Mouse (Mus musculus) spleen, postnatal 10 days (tissue): ENCODE measurements around the gene Stim1.
A peak's percentile ranks its signal among the peaks of the same experiment; 100 is the strongest.

Experiments used
- DNase-seq, 2 experiments: peaks; one replicate each; pipeline ENCODE4 v3.0.0; 2021 to 2022; ENCODE audit warnings: low spot score in 2 of 2

The Stim1 gene

GRCm38 (mm10) chr7:102267601-102268394 lies at the start of gene Stim1:
Gene Stim1 (plus strand): TSS chr7:102267806.
- peak; percentile 78 to 85 for DNase-seq

DNA sequence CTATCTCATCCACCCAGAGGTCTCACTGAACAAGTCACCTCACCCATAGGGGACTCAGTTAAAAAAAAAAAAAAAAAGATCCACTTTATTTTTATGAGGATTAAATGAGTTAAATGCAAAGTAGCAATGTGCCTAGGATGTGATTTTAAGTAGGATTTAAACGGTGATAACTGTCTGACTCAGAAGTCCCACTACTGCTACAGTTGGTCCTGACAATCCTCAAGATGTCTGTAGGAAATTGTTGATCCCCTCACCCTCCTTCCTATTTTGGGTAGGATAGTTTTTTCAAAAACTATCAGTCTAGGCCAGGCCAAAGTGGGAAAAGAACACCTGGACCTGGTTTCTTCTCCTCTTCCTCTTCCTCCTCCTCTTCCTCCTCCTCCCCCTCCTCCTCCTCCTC lies 45.7 kb upstream of the Stim1 start:
- DNase-seq, result no peak

DNA sequence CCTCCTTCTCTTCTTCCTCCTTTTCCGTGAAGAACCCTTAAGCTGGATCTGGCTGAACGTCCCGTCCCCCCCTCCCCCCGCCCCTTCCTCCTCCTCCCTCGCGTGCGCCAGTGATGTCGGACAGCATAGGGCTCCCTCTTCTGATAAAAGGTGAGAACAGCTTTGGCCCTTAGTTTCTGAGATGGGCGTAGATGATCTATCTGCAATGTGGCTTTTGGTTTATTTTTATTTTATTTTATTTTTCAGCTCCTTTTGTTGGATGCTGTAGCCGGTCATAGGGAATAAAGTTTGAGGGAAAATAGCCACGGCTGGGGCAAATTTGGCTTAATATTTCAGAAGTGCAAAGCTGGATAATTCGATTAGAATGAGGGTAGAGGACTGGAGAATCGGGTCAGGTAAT lies 45.3 kb upstream of the Stim1 start:
- DNase-seq, result no peak

- DNase-seq, result peak; percentile 56 to 65
These were observed 44.6 kb upstream of the Stim1 start for GRCm38 (mm10) chr7:102222830-102223556.

DNA sequence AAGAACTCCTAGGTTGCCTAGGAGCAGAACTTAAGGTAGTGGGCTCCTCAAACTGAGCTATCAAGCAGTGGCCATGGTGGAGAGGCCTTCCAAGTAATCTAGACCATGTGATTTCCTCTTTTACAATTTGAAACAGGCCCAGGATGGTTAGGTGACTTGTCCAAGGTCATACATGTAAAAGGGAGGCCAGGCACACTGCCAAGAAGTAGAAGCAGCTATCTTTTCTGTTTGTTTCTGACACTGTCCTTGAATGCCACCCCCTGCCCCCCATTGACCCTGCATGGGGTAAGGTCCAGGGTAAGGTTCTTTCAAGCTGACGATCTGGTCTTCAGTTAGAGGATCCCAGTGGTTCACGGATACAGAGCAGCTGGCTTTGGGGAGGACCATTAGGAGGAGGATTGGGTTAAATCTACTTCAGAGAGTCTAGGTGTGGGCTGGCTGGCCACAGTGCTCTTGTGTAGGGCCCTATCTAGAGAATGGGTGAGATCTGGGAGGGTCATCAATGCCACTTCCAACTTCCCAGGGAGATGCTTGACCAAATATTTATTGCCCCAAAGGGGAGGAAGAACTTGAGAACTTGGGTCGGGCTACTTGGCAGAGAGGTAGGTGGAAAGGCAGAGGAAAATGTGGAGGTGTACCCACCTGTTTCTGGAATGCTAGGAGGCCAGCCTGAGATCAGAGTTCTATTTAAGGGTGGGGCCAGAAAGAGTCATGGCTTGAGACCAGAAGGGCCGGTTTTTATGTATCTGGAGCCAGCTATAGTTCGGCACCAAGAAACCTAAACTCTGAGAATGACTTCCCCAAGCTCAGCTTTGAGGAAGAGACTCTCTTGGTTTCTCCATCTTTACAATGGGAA lies 43.5 kb upstream of the Stim1 start:
- no peak for DNase-seq

GRCm38 (mm10) chr7:102226051-102226450 lies 41.6 kb upstream of the Stim1 start:
- DNase-seq, result no peak

DNA sequence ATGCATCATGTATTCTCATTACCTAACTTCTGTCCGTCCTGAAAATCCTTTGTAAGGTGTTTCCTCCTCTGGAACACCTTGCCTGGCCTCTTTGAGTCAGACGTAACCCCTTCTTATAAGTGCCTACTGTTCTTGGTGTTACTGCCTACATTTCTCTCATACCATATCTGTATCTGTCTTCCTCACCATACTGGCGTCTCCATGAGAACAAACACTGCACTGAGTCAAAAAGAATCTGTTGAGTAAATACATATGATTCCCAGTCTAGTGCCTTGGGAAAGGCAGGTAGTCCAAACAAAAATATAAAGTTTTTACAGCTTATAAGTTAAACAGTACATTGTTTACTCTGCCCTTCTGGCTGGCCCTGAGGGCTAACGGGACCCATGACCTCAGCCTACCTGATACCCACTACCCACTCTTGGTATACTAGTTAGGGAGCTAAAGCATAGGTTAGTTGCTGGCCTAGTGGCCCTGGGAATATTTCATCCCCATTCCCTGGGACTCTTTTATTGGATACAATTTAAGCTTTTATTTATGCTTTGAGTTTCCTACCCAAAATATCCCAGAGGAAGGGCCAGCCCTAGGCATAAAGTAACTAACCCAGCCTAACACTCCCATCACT lies 39.4 kb upstream of the Stim1 start:
- DNase-seq, result no peak

GRCm38 (mm10) chr7:102229814-102230213 lies 37.8 kb upstream of the Stim1 start:
- DNase-seq, result no peak

DNA sequence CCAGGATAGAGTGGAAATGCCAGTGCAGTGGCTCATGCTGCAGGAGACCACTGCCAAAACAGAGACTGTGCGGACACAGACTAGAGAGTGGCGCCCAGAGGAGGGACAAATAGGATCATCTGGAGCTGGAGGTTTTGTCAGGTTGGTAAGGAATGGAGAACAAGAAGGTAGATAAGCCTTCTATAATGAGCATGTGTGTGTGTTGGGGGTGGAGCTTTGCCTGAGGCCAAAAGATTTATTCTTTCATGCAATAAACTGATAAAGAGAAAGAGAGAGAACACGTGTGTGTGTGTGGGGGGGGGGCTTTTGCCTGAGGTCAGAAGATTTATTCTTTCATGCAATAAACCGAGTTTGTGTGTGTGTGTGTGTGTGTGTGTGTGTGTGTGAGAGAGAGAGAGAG lies 34.5 kb upstream of the Stim1 start:
- no peak for DNase-seq

GRCm38 (mm10) chr7:102238686-102239286 lies 28.8 kb upstream of the Stim1 start:
- DNase-seq, result no peak

GRCm38 (mm10) chr7:102239591-102239990 lies 28.0 kb upstream of the Stim1 start:
- DNase-seq, result no peak

DNA sequence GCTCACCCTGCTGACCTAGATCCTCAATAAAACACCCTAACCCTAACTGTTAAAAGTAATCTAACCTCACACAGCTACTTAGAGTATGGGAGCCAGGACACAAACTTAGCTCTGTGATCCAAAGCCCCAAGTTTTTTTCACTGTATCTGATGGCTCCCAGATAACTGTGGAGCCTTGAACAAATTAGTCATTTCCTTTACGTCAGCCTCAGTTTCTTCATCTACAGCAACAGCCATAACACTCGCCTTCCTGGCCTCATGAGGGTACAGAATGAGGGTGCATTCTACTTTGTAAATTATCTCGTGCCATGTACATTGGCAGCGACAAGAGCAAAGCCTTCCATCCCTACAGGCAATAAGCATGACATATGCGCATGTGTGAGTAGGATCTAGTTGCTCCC lies 25.2 kb upstream of the Stim1 start:
- no peak for DNase-seq

GRCm38 (mm10) chr7:102242917-102243316 lies 24.7 kb upstream of the Stim1 start:
- DNase-seq, result no peak

DNA sequence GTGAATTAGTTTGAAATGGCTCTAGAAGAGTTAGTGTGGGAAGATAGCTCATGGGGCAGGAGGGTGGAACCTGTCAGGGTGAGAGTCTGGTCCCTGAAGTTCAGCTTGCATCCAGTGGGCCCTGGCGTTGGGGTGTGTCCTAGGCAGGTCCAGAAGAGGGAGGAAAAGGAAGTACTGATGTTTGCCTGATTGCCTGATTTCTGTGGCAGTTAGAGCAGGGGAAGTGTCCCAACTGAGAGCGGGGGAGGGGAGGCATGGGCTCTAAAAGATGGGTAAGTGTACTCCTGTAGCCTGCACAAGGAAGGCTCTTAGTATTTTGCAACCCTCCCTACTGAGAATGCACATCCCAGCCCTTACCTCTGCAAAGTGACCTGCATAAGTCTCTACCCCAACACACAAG lies 23.7 kb upstream of the Stim1 start:
- DNase-seq, result peak in 1 of 2 experiments; percentile 55

GRCm38 (mm10) chr7:102244782-102245535 lies 22.6 kb upstream of the Stim1 start:
- no peak for DNase-seq

DNA sequence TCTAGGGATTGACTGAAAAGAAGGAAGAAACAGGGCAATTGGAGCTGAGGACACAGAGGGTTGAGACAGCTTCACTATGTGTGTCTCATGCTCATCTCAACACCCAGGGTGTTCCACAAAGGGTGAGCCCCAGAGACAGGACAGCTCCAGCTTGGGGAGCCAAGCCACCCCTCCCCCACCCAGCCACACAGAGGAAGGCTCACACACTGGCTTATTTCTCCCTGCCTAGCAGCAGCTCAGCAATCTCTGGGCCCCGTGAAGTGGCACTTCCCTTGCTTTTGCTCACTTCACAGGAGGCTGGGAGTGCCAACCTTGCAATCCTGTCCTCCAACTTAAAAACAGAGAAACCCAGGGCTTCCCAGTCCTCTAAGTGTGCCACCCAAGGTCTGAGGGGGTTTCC lies 21.8 kb upstream of the Stim1 start:
- peak in 1 of 2 experiments; percentile 56 for DNase-seq

GRCm38 (mm10) chr7:102246265-102246664 lies 21.3 kb upstream of the Stim1 start:
- DNase-seq, result no peak

DNA sequence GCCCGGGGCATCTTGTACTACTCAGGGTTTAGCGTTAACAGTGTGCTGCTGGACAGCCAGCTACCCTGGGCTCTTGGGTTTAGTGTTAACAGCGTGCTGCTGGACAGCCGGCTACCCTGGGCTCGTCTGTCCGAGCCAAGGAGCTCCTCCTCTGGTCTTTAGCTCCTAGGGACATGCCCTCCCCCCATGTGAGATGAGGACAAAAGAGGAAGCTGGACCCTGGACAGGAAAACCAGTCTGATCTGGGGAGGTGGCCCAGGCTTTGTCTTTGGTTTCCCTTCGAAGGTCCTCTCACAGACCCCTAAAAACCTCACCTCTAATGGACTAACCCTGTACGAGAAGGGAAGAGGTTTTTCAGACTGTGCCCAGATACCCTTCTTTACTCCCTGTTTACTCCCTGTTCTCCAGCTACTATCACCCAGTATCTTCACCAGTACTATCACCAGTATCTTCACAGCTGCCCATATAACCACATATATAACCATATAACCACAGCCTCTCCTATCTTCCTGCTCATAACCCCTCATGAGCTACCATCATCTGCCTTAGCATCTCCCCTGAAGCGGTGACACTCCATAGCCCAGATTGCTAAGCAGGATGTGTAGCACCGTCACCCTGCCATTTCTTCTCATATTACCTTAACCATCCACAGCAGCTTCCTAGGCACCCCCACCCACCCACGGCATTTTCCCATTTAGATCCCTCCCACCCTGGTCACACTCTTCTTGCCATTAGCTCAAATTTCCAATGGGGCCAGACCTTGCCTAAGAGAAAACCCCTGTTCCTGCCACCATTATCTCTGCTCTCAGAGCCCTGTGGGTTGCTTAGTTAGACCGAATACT lies 20.4 kb upstream of the Stim1 start:
- DNase-seq, result no peak

DNA sequence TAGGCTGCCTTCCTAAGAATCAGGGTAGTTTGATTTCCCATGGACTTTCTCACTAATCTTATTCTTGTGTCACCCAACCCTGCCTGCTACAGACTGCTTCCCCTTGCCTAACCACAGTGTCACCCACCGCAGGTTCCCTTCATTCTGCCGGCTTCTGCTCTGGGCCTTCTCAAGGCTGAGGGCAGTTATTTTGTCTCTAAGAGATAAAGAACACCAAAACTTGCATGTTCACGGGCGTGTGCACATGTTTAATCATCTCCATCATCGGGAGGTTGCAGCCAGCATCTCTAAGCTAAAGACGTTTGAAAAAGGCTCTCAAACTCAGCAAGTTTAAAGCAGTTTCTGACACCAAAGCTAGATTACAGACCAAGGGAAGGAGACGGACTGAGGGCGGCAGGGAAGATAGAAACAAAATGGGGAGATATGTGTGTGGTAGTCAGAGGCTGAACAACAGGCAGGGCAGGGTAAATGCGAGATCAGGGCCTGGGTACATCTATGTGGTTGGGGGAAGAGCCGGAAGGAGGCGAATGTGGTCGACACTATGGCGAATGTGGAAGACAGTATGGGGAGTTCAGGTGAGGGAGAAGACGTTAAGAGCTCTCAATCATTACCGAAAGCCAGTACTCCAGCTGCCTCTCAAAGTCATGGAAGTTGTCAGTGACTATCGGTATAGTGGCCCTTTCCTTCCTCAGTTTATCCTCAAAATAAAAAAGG lies 18.8 kb upstream of the Stim1 start:
- peak; percentile 53 to 65 for DNase-seq
